Mouse (Mus musculus) thymus, postnatal 25 days (tissue): Measurements from ENCODE around the gene Cfap298.

Source experiments
- DNase-seq: peaks from one replicate; pipeline ENCODE4 v3.0.0; 2022

Cfap298 gene

GRCm38 (mm10) chr16:90910855-90911533 lies 23.9 kb downstream of the Cfap298 start:
- DNase-seq = no peak

- DNase-seq = no peak
Measured at GRCm38 (mm10) chr16:90907250-90907649, 27.7 kb downstream of the Cfap298 start.

GRCm38 (mm10) chr16:90903300-90903699 lies 31.6 kb downstream of the Cfap298 start:
- DNase-seq = no peak

GRCm38 (mm10) chr16:90901364-90901763 lies 33.5 kb downstream of the Cfap298 start:
- no peak for DNase-seq

- DNase-seq = no peak
Measured at GRCm38 (mm10) chr16:90899498-90899897, 35.4 kb downstream of the Cfap298 start.

GRCm38 (mm10) chr16:90897651-90898050 lies 37.3 kb downstream of the Cfap298 start:
- no peak for DNase-seq

GRCm38 (mm10) chr16:90893792-90894191 lies 41.1 kb downstream of the Cfap298 start:
- DNase-seq = no peak

GRCm38 (mm10) chr16:90893019-90893418 lies 41.9 kb downstream of the Cfap298 start:
- no peak for DNase-seq

GRCm38 (mm10) chr16:90892081-90892480 lies 42.8 kb downstream of the Cfap298 start:
- DNase-seq = no peak

- DNase-seq = no peak
Measured at GRCm38 (mm10) chr16:90891601-90892000, 43.3 kb downstream of the Cfap298 start.

GRCm38 (mm10) chr16:90890683-90891082 lies 44.2 kb downstream of the Cfap298 start:
- DNase-seq = no peak

- no peak for DNase-seq
Measured at GRCm38 (mm10) chr16:90885781-90886565, 48.9 kb downstream of the Cfap298 start.

GRCm38 (mm10) chr16:90885351-90885750 lies 49.6 kb downstream of the Cfap298 start:
- DNase-seq = no peak

- no peak for DNase-seq
Measured at GRCm38 (mm10) chr16:90882501-90882977, 52.4 kb downstream of the Cfap298 start.

- no peak for DNase-seq
Measured at GRCm38 (mm10) chr16:90878135-90878860, 56.6 kb downstream of the Cfap298 start.
